In the genomic region with DNA sequence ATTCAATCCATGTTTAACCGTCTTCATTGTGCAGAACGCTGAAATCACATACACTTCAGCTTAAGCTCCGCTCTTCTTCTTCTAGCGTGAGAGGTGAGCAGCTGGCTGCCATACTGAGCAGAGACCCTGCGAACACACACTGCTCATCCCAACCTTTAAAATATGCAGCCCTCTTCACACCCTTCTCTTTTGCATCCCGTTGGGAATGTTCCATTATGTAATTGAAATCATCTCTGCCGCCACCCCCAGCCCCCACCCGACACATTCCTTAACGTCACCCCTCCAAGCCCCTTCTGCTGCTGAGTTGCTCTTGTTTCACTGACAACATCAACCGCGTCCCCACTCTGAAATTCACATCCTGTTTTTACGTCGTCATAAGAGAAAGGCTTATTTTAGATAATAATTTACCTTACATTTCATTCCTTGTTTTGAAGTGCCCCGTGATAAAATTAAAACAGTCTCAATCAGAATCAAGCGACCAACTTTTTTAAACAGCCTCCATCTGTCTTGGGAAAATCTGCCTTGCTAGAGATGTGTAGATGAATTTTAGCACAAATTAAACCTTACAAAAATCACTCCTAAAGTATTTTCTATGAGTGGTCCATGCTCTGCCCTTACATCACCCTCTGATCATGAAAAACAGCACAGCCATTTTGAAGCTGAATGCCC, we compare ENCODE assay signal across 19 mouse cellular contexts.
DNase-seq lines count a peak whose midpoint lies in the region; ATAC-seq and TF ChIP-seq lines count a peak whose summit lies in the region.
"Had no signal": no experiment of that assay in that cellular context is flagged by ENCODE, and none has a peak within 500 bp of the region (broad histone marks: within the 10 kb centered on the region; RNA-seq: fewer than 3 reads in every experiment).

No protein-coding gene starts in this region.

- TF ChIP-seq CTCF in cortical plate, adult 2 months (IDR thresholded peaks at IDR 0.05; ENCODE audit: extremely low read depth, insufficient read depth, low read length) = no peak

- ATAC-seq in megakaryocyte-erythroid progenitor cell, adult 5-6 weeks (replicated peaks; ENCODE audit: low FRiP score, low TSS enrichment, poor library complexity, severe bottlenecking) = no peak
- ATAC-seq: hindbrain, postnatal 0 days had no signal

- no peak for TF ChIP-seq POLR2A in cortical plate, adult 2 months (IDR thresholded peaks at IDR 0.05; ENCODE audit: extremely low read depth, insufficient read depth, low read length)

- no peak overlapping the region for H3K4me3 ChIP-seq in cortical plate, adult 2 months (ENCODE audit: insufficient read depth, low read length)
- H3K4me3 ChIP-seq: heart, embryonic 13.5 days; liver, embryonic 15.5 days had no signal

- 0 out of 2 replicates have a peak overlapping the region, but pooled peaks have one; percentile 86 for H3K27ac ChIP-seq in cortical plate, adult 2 months (ENCODE audit: insufficient read depth, low read length)
- H3K27ac ChIP-seq: heart, embryonic 13.5 days; hindbrain, postnatal 0 days; liver, embryonic 15.5 days; stomach, postnatal 0 days had no signal

- DNase-seq in layer of hippocampus, adult 9-11 months = peak; percentile 32
- no peak for DNase-seq in layer of hippocampus, adult 9-10 months (ENCODE audit: low spot score)
- DNase-seq in frontal cortex, postnatal 10 days (ENCODE audit: low spot score in 2 of 2) = peak; percentile 21 to 30
- DNase-seq in right cerebral cortex, postnatal 10 days (ENCODE audit: low spot score in 2 of 2) = peak; percentile 64 to 71
- DNase-seq in ovary, postnatal 36 days (ENCODE audit: low spot score) = no peak
- no peak for DNase-seq in spleen, postnatal 36 days (ENCODE audit: low spot score in 2 of 2)
- DNase-seq: adrenal gland, adult 2 months; cerebellum, adult 9-10 months; heart, postnatal 4 days; kidney, adult 9 months; kidney, postnatal 36 days; lung, postnatal 10 days; thymus, postnatal 14 days had no signal

- H3K4me1 ChIP-seq in cortical plate, adult 2 months (ENCODE audit: control insufficient read depth, insufficient read depth, low read length) = no peaks in the 10 kb centered on the region; the same call in 1 of the 2 replicates
- H3K4me1 ChIP-seq: liver, embryonic 15.5 days had no signal

Comparison
In these comparisons a context has a peak if more than half of its experiments do, and no peak if none do; other contexts are left out.
1. DNase-seq: peak in layer of hippocampus, adult 9-11 months (single experiment), frontal cortex, postnatal 10 days (2 of 2) and right cerebral cortex, postnatal 10 days (2 of 2); none in layer of hippocampus, adult 9-10 months (single experiment), ovary, postnatal 36 days (single experiment) and spleen, postnatal 36 days (0 of 2).